Mouse (Mus musculus) liver, embryonic 15.5 days (tissue): ENCODE data around the gene Insl5. TPM values are rescaled to one million over a fixed set of nuclear protein-coding genes. Genes with fewer than 3 reads are reported as not detected.

Experiments used
- ATAC-seq: fragments of 200-750 bp; cut with Nextera tagmentation; 2 replicates; pipeline ENCODE4 v1.8.0; 2017; ENCODE audit warnings: moderate number of reproducible peaks, mild to moderate bottlenecking, moderate library complexity; ENCODE audit not compliant: insufficient read depth
- H3K27ac ChIP-seq: fragments of 300-500 bp; sonication (generic); replicated peaks from 2 replicates; pipeline ENCODE4 v1.5.1; 2015; ENCODE audit warnings: mild to moderate bottlenecking, inconsistent platforms
- H3K27me3 ChIP-seq: fragments of 300-500 bp; sonication (generic); 2 replicates; pipeline ENCODE4 v1.6.1; 2015; ENCODE audit warnings: mild to moderate bottlenecking, inconsistent platforms
- H3K36me3 ChIP-seq: fragments of 300-500 bp; sonication (generic); replicated peaks from 2 replicates; pipeline ENCODE4 v1.6.1; 2015; ENCODE audit warnings: moderate library complexity, mild to moderate bottlenecking, inconsistent platforms
- H3K4me1 ChIP-seq: fragments of 300-500 bp; sonication (generic); replicated peaks from 2 replicates; pipeline ENCODE4 v1.6.1; 2015; ENCODE audit warnings: inconsistent platforms
- H3K4me2 ChIP-seq: fragments of 300-500 bp; sonication (generic); 2 replicates; pipeline ENCODE4 v1.6.1; 2015; ENCODE audit warnings: moderate library complexity, mild to moderate bottlenecking, inconsistent platforms
- H3K4me3 ChIP-seq: fragments of 300-500 bp; sonication (generic); replicated peaks from 2 replicates; pipeline ENCODE4 v1.5.1; 2015; ENCODE audit warnings: mild to moderate bottlenecking, inconsistent platforms
- H3K9ac ChIP-seq: fragments of 300-500 bp; sonication (generic); 2 replicates; pipeline ENCODE4 v1.6.1; 2015; ENCODE audit warnings: moderate library complexity, mild to moderate bottlenecking, inconsistent platforms
- H3K9me3 ChIP-seq: fragments of 300-500 bp; sonication (generic); replicated peaks from 2 replicates; pipeline ENCODE4 v1.6.1; 2016; ENCODE audit warnings: inconsistent platforms
- whole genome bisulfite sequencing: fragments of 180-500 bp; shearing (Covaris S2); methylation state at CpG from one replicate; pipeline ENCODE4 v1.1.7; 2015; ENCODE audit warnings: mixed read lengths; ENCODE audit not compliant: insufficient replicate concordance; 5-methylcytosine and 5-hydroxymethylcytosine counted together
- polyA plus RNA-seq: library from polyadenylated mRNA; unstranded; fragments of >200 nt; fragmentation: Nextera tagmentation; extraction: Ambion mirVana; gene quantifications from 2 replicates; pipeline ENCODE4 v1.2.1, GENCODE M21; 2015

Gene Insl5
- polyA plus RNA-seq, 1 experiment from 2014 or later, result not detected

DNA sequence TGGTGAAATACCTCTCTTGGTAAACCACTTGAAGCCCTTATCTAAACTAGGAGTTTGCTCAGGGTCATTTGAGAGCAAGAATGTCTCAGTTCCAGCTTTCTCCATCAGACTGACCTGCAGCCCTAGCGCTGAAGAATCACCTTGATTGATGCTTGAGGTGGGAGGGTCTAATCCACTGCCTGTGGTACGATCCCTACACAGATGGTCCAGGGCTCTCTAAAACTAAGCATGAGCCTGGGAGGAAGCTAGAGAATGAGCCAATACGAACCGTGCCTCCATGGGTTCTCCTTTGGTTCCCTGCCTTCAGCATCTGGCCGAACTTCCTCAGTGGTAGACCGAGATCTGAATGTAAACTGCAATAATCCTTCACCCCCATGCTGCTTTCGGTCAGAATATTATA is 1.1 kb upstream of the Insl5 start:
- H3K4me2 ChIP-seq, result no peak overlapping the region
- no peak for ATAC-seq
- H3K27me3 ChIP-seq, result no peaks in the 10 kb centered on the region
- no peak overlapping the region for H3K27ac ChIP-seq
- H3K9ac ChIP-seq, result no peak overlapping the region
- 66% methylated on average over 7 of the region's 7 CpGs for WGBS
- H3K4me3 ChIP-seq, result no peak overlapping the region
- no peaks in the 10 kb centered on the region for H3K36me3 ChIP-seq
- H3K9me3 ChIP-seq, result no peaks in the 10 kb centered on the region
- H3K4me1 ChIP-seq, result no peaks in the 10 kb centered on the region

DNA sequence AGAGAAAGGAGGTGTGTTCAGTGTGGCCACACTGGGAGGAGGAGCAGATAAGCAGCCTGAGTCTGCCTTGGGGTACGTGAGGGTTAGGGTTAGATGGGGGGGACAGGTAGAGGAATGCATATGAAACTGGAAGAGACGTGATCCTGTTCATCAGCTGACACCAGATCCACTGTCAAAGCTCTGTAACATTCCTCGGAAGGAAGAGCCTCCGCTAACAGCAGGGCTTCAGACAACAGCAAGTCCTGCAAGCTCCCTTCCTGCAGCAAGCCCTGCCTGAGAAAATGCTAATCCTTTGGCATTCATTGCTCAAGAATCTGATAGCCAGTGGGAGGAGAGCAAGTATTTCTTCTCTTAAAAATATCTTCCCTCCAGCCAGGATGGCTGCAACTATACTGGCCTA is 13.2 kb downstream of the Insl5 start:
- Histone ChIP-seq H3K27ac (no peak overlapping the region), H3K36me3 (no peaks in the 10 kb centered on the region), H3K9me3 (no peaks in the 10 kb centered on the region), H3K27me3 (no peaks in the 10 kb centered on the region), H3K4me3 (no peak overlapping the region), H3K4me1 (no peaks in the 10 kb centered on the region), H3K9ac (no peak overlapping the region), H3K4me2 (no peak overlapping the region)
- 36% methylated on average over 4 of the region's 4 CpGs for WGBS
- no peak for ATAC-seq

DNA sequence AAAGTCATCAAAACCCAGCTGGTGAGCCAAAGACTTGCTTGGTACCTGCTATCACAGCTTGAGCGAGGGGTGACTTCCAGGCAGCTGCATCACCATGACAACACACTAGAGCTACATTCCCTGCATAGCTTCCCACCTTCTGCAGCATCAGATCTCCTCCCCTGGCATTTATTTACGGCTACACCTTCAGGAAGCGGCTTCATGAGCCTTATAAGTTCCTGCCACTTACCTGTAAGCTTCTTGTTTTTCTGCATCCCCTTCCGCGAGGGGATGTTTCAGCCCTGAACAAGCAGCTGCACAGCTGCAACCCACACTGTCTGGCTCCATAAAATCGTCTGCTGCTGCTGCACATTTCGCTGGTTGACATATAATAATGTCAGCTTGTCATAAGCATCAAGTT is 14.8 kb downstream of the Insl5 start:
- ATAC-seq, result no peak
- 50% methylated on average over 7 of the region's 7 CpGs for WGBS
- Histone ChIP-seq H3K36me3 (no peaks in the 10 kb centered on the region), H3K4me1 (0 out of 2 replicates have a peak, but pooled peaks cover 2% of the 10 kb centered on the region), H3K9ac (no peak overlapping the region), H3K27me3 (no peaks in the 10 kb centered on the region), H3K27ac (no peak overlapping the region), H3K9me3 (no peaks in the 10 kb centered on the region), H3K4me2 (no peak overlapping the region), H3K4me3 (no peak overlapping the region)

DNA sequence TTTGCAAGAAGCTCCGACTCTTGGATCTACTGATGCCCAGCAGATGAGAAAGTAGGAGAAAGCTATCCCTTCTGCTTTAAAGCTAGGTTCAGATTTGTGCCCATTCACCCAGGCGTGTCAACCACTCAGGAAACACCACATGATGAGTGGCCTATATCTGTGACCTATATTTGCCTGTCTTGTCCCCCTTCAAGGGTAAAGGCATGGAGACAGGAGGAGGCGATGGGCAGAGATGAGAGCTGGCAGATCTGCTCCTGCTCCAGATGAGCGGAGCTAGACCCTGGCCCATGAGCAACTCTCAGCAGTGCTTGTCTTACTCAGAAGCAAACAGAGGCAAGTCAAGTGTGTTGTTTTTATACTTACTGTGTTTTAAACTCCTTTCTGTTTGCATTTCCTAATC is 15.9 kb downstream of the Insl5 start:
- Histone ChIP-seq H3K36me3 (no peaks in the 10 kb centered on the region), H3K4me3 (no peak overlapping the region), H3K4me2 (no peak overlapping the region), H3K4me1 (0 out of 2 replicates have a peak, but pooled peaks cover 5% of the 10 kb centered on the region), H3K9ac (no peak overlapping the region), H3K27ac (no peak overlapping the region), H3K9me3 (no peaks in the 10 kb centered on the region), H3K27me3 (no peaks in the 10 kb centered on the region)
- no peak for ATAC-seq
- 65% methylated on average over 4 of the region's 4 CpGs for WGBS

DNA sequence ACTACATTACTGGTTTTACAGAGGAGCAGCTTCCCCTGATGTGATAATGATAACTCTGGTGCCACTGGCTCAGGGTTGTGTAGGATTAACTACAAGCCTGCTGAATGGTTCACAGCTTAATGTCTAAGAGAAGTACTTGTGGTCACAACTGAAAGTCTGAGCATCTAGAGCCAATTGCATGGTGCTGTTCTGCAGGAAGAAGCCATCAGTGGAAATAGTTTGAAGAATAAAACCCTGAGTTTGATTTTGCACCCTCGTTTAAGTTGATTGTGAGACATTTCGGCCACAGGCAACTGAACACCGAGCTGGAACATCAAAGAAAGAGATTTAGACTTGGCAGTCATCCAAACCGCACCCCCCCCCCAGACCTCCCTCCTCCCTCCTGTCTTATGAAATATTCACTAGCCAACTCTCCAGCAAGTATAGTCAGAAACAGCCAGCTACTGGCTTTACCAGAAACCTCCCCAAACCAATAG is 19.7 kb downstream of the Insl5 start:
- no peaks in the 10 kb centered on the region for H3K27me3 ChIP-seq
- H3K36me3 ChIP-seq, result no peaks in the 10 kb centered on the region
- no peak overlapping the region for H3K4me2 ChIP-seq
- H3K9me3 ChIP-seq, result no peaks in the 10 kb centered on the region
- H3K9ac ChIP-seq, result no peak overlapping the region
- no peak overlapping the region for H3K27ac ChIP-seq
- 0 out of 2 replicates have a peak, but pooled peaks cover 5% of the 10 kb centered on the region for H3K4me1 ChIP-seq
- WGBS, result 41% methylated on average over 4 of the region's 4 CpGs
- no peak overlapping the region for H3K4me3 ChIP-seq
- ATAC-seq, result no peak

DNA sequence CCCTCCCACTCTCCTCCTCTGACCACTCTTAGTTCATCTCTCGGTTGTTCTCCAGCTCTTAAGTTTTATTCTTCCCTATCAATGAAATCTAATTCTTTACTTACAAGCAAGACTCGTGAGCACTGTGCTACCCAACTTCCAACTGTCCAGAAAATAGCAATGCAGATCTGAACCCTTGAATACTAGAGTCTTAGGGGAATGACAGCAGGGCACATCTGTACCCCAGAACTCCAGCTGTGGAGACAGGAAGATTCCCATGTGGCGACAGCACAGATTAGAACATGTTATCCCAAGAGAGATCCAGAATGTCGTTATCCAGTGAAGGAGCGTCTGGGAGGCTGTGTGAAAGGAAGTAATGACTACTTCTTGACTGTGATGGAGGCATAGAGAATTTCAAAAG is 20.4 kb downstream of the Insl5 start:
- WGBS, result 64% methylated on average over 5 of the region's 5 CpGs
- H3K9ac ChIP-seq, result no peak overlapping the region
- no peak overlapping the region for H3K27ac ChIP-seq
- H3K4me3 ChIP-seq, result no peak overlapping the region
- H3K4me1 ChIP-seq, result 0 out of 2 replicates have a peak, but pooled peaks cover 5% of the 10 kb centered on the region
- H3K9me3 ChIP-seq, result no peaks in the 10 kb centered on the region
- no peaks in the 10 kb centered on the region for H3K36me3 ChIP-seq
- no peak for ATAC-seq
- H3K27me3 ChIP-seq, result no peaks in the 10 kb centered on the region
- H3K4me2 ChIP-seq, result no peak overlapping the region

DNA sequence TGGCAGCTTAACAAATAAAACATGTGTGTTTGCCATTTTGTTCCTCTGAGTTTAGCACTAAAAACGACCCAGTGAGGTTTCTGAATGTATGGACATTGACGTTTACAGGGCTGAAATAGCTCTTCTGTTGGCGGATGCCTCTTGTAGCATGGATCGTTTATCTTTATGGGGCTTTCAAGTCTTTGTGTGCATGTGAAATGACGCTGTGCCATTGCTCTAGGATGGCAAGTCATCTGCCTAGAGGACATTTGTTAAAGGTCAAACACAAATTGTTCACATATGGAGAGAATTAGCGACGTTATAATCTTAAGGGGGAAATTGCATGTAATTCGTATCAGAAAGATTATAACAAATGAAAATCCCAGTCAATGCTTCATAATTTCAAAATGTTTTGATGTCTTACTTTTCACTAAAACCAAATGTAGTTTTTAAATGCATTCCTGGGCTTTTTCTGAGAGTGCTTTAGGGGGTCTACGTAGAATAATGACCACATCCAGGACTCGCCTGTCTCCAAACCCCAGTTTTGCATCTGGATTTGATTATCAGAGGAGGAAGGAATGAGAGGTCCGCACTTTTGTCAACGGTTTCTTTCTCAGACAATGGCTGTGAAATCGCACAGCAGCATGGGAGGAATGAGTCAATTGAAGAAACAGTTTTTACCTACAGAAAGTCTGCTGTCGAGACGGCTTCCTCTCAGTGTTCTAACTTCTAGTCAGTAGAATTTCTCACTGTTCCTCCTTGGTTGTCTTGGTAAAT is 21.3 kb downstream of the Insl5 start:
- no peak overlapping the region for H3K9ac ChIP-seq
- H3K27me3 ChIP-seq, result no peaks in the 10 kb centered on the region
- no peak overlapping the region for H3K4me2 ChIP-seq
- no peak overlapping the region for H3K4me3 ChIP-seq
- no peak for ATAC-seq
- H3K27ac ChIP-seq, result no peak overlapping the region
- WGBS, result 66% methylated on average over 15 of the region's 15 CpGs
- H3K4me1 ChIP-seq, result 0 out of 2 replicates have a peak, but pooled peaks cover 5% of the 10 kb centered on the region
- no peaks in the 10 kb centered on the region for H3K9me3 ChIP-seq
- no peaks in the 10 kb centered on the region for H3K36me3 ChIP-seq

DNA sequence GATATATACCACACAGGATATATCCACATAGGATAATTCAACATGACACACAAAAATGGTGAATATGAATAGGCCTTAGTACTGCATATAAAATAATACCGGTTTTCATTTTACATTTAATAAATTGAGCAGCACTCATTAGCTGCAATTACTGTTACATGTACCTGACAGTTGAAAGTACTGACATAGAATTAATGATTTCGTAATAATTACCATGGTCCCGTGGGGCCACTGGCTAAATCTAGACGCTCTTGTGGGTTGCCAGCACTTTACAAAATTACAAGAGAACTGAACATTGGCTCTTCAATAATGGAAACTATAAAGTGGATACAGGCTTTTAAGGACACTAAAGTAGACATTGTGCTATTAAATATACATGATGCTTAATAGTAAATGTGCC is 22.0 kb downstream of the Insl5 start:
- Histone ChIP-seq H3K27me3 (no peaks in the 10 kb centered on the region), H3K9ac (no peak overlapping the region), H3K27ac (no peak overlapping the region), H3K4me3 (no peak overlapping the region), H3K9me3 (no peaks in the 10 kb centered on the region), H3K4me1 (0 out of 2 replicates have a peak, but pooled peaks cover 5% of the 10 kb centered on the region), H3K4me2 (no peak overlapping the region), H3K36me3 (no peaks in the 10 kb centered on the region)
- no peak for ATAC-seq
- WGBS, result 69% methylated on average over 4 of the region's 4 CpGs

DNA sequence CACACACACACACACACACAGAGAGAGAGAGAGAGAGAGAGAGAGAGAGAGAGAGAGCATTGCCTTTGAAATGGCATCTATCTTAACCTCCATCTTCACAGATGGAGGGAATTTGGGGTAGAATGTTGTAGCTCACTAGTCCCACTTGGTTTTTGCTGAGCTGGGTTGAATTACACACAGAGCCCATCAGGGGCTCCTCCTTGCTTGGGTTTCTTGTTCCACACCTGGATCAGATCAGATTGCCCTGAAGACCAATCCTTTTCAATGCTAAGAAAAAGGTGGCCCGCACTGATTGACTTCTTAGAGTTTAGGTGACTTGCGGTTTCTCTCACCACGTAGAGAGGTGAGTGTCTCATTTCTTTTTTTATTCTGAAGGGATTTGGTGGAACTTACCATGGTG is 35.0 kb downstream of the Insl5 start:
- 63% methylated on average over 3 of the region's 3 CpGs for WGBS
- no peak overlapping the region for H3K27ac ChIP-seq
- H3K36me3 ChIP-seq, result no peaks in the 10 kb centered on the region
- no peak overlapping the region for H3K4me2 ChIP-seq
- H3K27me3 ChIP-seq, result no peaks in the 10 kb centered on the region
- H3K9me3 ChIP-seq, result no peaks in the 10 kb centered on the region
- no peak overlapping the region for H3K9ac ChIP-seq
- ATAC-seq, result no peak
- H3K4me3 ChIP-seq, result no peak overlapping the region
- H3K4me1 ChIP-seq, result no peaks in the 10 kb centered on the region

DNA sequence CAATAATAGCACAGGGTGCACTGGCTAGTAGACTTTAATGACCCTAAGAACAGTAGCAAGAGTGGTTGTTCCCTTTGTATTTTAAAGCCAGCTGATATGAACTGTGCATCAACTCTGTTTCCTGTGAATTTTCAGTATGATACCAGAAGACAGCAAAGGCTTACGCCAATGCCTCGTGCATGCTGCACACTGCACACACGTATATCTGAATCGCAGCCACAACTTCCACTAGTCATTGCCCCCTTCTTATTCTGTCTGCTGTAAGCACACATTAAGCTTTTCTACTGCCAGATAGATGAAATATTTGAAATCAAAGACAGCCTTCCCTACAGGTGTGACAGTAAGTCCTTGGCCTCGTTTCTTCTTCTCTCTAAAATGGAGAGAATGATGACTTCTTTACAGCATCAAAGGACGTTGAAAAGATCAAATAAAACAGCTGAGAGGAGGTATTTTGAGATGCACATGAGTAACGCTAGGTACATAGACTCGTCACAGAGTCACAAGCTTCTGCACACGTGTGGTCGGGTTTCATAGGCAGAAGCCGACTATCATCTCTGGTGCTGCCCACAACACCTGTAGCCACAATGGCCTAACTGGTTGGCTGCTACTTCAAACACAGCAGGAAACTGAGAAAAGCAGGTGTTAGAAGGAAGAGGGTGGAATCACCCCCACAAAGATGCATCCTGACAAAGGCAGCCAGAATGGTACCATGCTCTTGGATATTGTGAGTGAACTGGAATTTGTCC is 35.9 kb downstream of the Insl5 start:
- 64% methylated on average over 11 of the region's 11 CpGs for WGBS
- H3K4me3 ChIP-seq, result no peak overlapping the region
- no peak for ATAC-seq

DNA sequence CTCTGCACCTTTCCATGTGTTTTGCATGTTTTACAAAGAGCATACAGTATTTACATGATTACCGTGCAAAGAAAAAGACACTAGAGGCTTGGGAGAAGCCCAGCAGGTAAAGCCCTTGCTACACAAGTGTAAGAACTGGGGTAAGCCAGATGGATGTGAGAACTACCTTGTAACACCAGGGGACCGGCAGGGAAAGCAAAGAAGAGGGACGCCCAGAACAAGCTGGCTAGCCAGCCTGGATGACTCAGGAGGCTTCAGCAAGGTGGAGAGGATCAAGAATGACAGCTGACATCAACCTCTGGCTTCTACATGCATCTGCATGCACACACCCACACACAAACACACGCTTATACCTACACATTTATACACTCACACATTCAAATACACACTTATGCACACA is 36.6 kb downstream of the Insl5 start:
- Histone ChIP-seq H3K27ac (no peak overlapping the region), H3K27me3 (no peaks in the 10 kb centered on the region), H3K4me1 (no peaks in the 10 kb centered on the region), H3K4me2 (no peak overlapping the region), H3K36me3 (no peaks in the 10 kb centered on the region), H3K9me3 (no peaks in the 10 kb centered on the region), H3K9ac (no peak overlapping the region), H3K4me3 (no peak overlapping the region)
- WGBS, result 58% methylated on average over 4 of the region's 4 CpGs
- ATAC-seq, result no peak

More for the DNA sequence above, 35.9 kb downstream of the Insl5 start:
- H3K36me3 ChIP-seq, result no peaks in the 10 kb centered on the region
- no peak overlapping the region for H3K27ac ChIP-seq
- no peaks in the 10 kb centered on the region for H3K9me3 ChIP-seq
- no peaks in the 10 kb centered on the region for H3K27me3 ChIP-seq
- no peak overlapping the region for H3K4me2 ChIP-seq
- H3K9ac ChIP-seq, result no peak overlapping the region
- H3K4me1 ChIP-seq, result no peaks in the 10 kb centered on the region
